Mouse (Mus musculus) thymus, postnatal 0 days (tissue): Measurements from ENCODE around the gene Krtap4-2. TPM values are rescaled to one million over a fixed set of nuclear protein-coding genes. Genes with fewer than 3 reads are reported as not detected.

Experiments
- DNase-seq: peaks from one replicate; pipeline ENCODE4 v3.0.0-alpha.2; 2015; ENCODE audit warnings: low spot score
- polyA plus RNA-seq: library from polyadenylated mRNA; unstranded; fragments of >200 nt; fragmentation: Nextera tagmentation; extraction: Ambion mirVana; gene quantifications from 2 replicates; pipeline ENCODE4 v1.2.1, GENCODE M21; 2015

Krtap4-2 gene
- polyA plus RNA-seq, 1 experiment from 2014 or later, result not detected

GRCm38 (mm10) chr11:99590981-99591380 is 43.9 kb downstream of the Krtap4-2 start, which contains the start of gene Krtap1-3:
TSS of gene Krtap1-3 (minus strand) at chr11:99591339.
- no peak for DNase-seq

GRCm38 (mm10) chr11:99585096-99585495 is 49.8 kb downstream of the Krtap4-2 start:
- DNase-seq, result no peak

Other genes with a start within 250 kb of the Krtap4-2 start
- gene Krt10, start 245.7 kb downstream of the Krtap4-2 start, polyA plus RNA-seq, result 44.9 and 47.3 TPM in 2 replicates
- gene Krt12, start 212.8 kb downstream of the Krtap4-2 start, polyA plus RNA-seq, result 0.52 and 0.63 TPM in 2 replicates
- gene Krt20, start 196.9 kb downstream of the Krtap4-2 start, polyA plus RNA-seq, result 1.6 TPM in 2 replicates
- 1.8 and 2.4 TPM in 2 replicates for gene Krt23, start 141.9 kb downstream of the Krtap4-2 start, polyA plus RNA-seq
- gene Krt39, start 113.7 kb downstream of the Krtap4-2 start, polyA plus RNA-seq, result not detected in 2 replicates
- gene Krt40, start 91.9 kb downstream of the Krtap4-2 start, polyA plus RNA-seq, result not detected in 2 replicates
- 0.33 TPM in 1 of 2 replicates, not detected in the other for gene Krtap3-3, start 84.2 kb downstream of the Krtap4-2 start, polyA plus RNA-seq
- not detected in 2 replicates for gene Krtap3-2, start 78.2 kb downstream of the Krtap4-2 start, polyA plus RNA-seq
- gene Gm11939, start 75.6 kb downstream of the Krtap4-2 start, polyA plus RNA-seq, result not detected in 2 replicates
- gene Krtap3-1, start 68.5 kb downstream of the Krtap4-2 start, polyA plus RNA-seq, result not detected in 2 replicates
- gene Krtap1-5, start 54.1 kb downstream of the Krtap4-2 start, polyA plus RNA-seq, result not detected in 2 replicates
- not detected in 2 replicates for gene Krtap1-4, start 51.4 kb downstream of the Krtap4-2 start, polyA plus RNA-seq
- gene Krtap1-3, start 43.7 kb downstream of the Krtap4-2 start, polyA plus RNA-seq, result not detected in 2 replicates
- not detected in 2 replicates for gene Krtap9-3, start 37.0 kb downstream of the Krtap4-2 start, polyA plus RNA-seq
- not detected in 2 replicates for gene Gm11938, start 31.8 kb downstream of the Krtap4-2 start, polyA plus RNA-seq
- gene Gm11937, start 24.9 kb downstream of the Krtap4-2 start, polyA plus RNA-seq, result not detected in 2 replicates
- gene Krtap2-4, start 20.2 kb downstream of the Krtap4-2 start, polyA plus RNA-seq, result not detected in 2 replicates
- 0.27 TPM in 1 of 2 replicates, not detected in the other for gene Gm11562, start 14.6 kb downstream of the Krtap4-2 start, polyA plus RNA-seq
- gene Krtap4-1, start 6.8 kb downstream of the Krtap4-2 start, polyA plus RNA-seq, result not detected in 2 replicates
- gene Krtap4-7, start 9.0 kb upstream of the Krtap4-2 start, polyA plus RNA-seq, result not detected in 2 replicates
- gene Gm11555, start 15.2 kb upstream of the Krtap4-2 start, polyA plus RNA-seq, result not detected in 2 replicates
- not detected in 2 replicates for gene Gm11563, start 23.9 kb upstream of the Krtap4-2 start, polyA plus RNA-seq
- not detected in 2 replicates for gene Krtap4-6, start 30.9 kb upstream of the Krtap4-2 start, polyA plus RNA-seq
- gene Gm14190, start 55.7 kb upstream of the Krtap4-2 start, polyA plus RNA-seq, result not detected in 2 replicates
- not detected in 2 replicates for gene Gm14180, start 99.2 kb upstream of the Krtap4-2 start, polyA plus RNA-seq
- gene Gm11595, start 137.8 kb upstream of the Krtap4-2 start, polyA plus RNA-seq, result not detected in 2 replicates
- not detected in 2 replicates for gene Krtap4-8, start 145.6 kb upstream of the Krtap4-2 start, polyA plus RNA-seq
- gene Krtap4-9, start 150.1 kb upstream of the Krtap4-2 start, polyA plus RNA-seq, result not detected in 2 replicates
- not detected in 2 replicates for gene Gm11596, start 158.4 kb upstream of the Krtap4-2 start, polyA plus RNA-seq
- gene Gm11569, start 163.8 kb upstream of the Krtap4-2 start, polyA plus RNA-seq, result not detected in 2 replicates
- gene Gm11554, start 169.4 kb upstream of the Krtap4-2 start, polyA plus RNA-seq, result not detected in 2 replicates
- gene Krtap4-13, start 174.8 kb upstream of the Krtap4-2 start, polyA plus RNA-seq, result not detected in 2 replicates
- gene Gm11564, start 180.6 kb upstream of the Krtap4-2 start, polyA plus RNA-seq, result not detected in 2 replicates
- gene 2300003K06Rik, start 203.0 kb upstream of the Krtap4-2 start, polyA plus RNA-seq, result not detected in 2 replicates
- gene Krtap4-16, start 216.5 kb upstream of the Krtap4-2 start, polyA plus RNA-seq, result not detected in 2 replicates
- not detected in 2 replicates for gene Gm11568, start 222.8 kb upstream of the Krtap4-2 start, polyA plus RNA-seq
- not detected in 2 replicates for gene Gm11559, start 229.4 kb upstream of the Krtap4-2 start, polyA plus RNA-seq
- not detected in 2 replicates for gene Krtap9-1, start 238.3 kb upstream of the Krtap4-2 start, polyA plus RNA-seq
- gene Gm11567, start 244.1 kb upstream of the Krtap4-2 start, polyA plus RNA-seq, result not detected in 2 replicates